Mouse (Mus musculus) left cerebral cortex, adult 18-20 months (tissue): ENCODE data around the gene Aco2. TPM values are rescaled to one million over a fixed set of nuclear protein-coding genes. Genes with fewer than 3 reads are reported as not detected.
A peak's percentile ranks its signal among the peaks of the same experiment; 100 is the strongest.

Experiments
- DNase-seq, 2 experiments: peaks; one replicate each; pipeline ENCODE4 v3.0.0; 2021 to 2022; ENCODE audit warnings: low spot score in 2 of 2, mixed read lengths in 1 of 2
- long read RNA-seq, 2 experiments: library from polyadenylated mRNA; stranded (forward); transcript quantifications; one replicate each; pipeline ENCODE4 v2.0.0; 2021
- total RNA-seq, 2 experiments: library from RNA; stranded (reverse); gene quantifications; 2 replicates each; pipeline ENCODE4 v1.2.3; 2021

Gene Aco2
- 100 to 1,000 TPM; 414 to 429 TPM for total RNA-seq
- long read RNA-seq, experiment 1, transcript Aco2-201 (18 exons, 2,918 nt), result major isoform, 628 of 741 reads
- long read RNA-seq, experiment 1, partial matches to known transcripts, result 89 of 741 reads
- long read RNA-seq, experiment 1, other reads (novel, unspliced or antisense), result 24 of 741 reads
- long read RNA-seq, experiment 2, transcript Aco2-201 (18 exons, 2,918 nt), result major isoform, 453 of 551 reads
- long read RNA-seq, experiment 2, partial matches to known transcripts, result 80 of 551 reads
- long read RNA-seq, experiment 2, other reads (novel, unspliced or antisense), result 18 of 551 reads

DNA sequence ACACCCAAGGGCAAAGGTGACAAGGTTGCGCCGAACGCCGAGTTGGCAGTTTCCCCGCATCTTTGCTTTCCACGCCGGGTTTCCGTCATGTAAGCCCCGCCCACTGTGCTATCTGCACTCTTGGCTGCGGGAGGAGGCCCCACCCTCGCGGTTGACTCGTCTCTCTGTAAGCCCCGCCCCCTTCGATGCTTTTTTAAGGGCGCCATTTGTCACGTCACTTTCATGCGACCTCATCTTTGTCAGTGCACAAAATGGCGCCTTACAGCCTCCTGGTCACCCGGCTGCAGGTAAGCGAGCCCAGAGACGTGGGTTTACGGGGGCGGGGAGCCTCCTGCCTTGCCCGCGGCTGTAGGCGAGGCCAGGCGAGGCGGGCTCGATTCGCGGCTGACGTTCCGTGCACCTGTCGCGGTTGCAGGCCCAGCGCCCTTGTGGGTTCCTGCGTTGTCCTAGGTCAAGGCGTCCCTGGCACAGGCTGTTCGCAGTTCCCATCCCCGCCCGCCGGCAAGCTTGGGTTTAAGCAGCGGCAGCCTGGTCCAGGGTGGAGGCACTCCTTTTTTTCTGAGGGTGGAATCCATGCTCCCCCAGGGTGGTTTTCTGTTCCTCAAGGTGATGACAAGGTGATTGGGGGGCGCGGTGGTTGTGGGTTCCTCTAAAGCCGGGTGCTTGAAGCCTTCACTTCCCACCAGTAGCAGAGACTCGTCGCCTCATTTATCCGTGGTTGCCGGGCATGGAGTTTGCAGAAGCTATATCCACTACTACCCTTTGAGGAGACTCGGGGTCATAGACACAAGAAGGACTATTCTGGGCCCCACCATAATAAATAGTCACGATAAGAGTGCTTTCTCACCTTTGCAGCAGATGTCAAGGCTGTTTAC is at the start of gene Aco2:
Gene Aco2 (plus strand): TSS at position 48 of the 875 bp plus-strand sequence.
- DNase-seq, result peak; percentile 98 to 99

DNA sequence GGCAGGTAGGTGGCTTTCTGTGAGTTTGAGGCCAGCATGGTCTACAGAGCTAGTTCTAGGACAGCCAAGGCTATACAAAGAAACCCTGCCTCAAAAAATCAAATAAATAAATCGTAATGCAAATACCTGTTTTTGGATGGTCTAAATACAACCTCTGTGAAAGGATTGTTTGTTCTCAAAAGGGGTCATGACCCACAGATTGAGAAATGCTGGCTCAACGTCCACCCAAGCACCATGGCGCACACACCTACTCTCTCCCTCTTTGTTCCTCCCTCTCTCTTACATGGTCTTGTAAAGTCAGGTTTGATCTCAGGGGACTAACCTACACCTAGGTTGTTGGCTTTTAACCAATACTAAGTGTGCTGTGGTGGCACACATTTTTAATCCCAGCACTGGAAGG is 49.5 kb upstream of the Aco2 start:
- no peak for DNase-seq

DNA sequence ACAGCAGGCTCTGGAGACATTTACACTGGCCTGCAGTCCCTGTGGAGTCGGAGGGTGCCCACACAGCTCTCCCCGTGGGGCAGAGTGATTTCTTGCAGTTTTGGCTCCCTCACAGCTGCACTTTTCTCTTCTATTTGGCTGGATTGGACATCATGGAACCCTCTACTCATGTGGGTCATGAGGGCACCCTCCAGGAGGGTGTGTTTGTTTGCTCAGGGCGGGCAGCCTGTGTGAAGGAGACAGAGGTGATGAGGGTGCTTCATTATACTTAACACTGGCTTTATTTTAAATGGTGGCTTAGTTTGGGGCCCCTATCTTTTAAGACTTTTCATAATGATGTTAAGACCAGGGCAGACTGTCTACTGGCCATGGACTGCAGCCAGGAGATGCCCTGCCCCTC is 47.3 kb upstream of the Aco2 start:
- DNase-seq, result no peak

DNA sequence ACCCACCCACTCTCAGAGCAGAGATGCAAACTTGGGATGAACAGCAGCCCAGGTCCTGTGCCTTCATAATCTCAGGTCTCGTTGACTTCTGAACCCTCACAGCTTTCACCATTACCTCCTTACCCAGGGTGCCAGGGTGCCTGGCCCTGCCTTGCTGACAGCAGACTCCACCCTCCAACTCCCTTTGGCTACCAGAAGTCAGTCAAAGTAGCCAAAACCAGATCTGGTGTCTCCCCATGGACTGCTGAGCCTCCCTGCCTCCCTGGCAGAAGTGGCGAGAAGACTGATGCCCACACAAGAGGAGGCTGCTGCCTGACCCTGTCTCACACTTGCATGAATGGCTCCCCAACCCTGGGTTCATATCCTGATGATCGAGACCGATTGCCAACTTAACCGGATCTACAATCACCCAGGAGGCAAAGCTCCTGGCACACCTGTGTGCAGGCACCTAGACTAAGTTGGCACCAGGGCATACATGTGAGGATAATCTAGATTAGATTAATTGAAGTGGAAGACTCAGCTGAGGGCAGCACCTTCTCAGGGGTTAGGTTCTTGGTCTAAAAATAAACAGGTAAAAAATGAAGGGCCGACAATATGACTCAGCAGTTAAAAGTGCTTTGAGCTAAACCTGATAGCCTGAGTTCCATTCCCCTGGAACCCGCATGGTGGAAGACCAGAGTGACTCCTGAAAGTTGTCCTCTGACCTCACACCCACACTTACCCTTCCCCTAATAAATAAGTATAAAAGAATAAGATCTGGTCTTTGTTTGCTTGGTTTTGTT is 43.5 kb upstream of the Aco2 start:
- DNase-seq, result no peak

DNA sequence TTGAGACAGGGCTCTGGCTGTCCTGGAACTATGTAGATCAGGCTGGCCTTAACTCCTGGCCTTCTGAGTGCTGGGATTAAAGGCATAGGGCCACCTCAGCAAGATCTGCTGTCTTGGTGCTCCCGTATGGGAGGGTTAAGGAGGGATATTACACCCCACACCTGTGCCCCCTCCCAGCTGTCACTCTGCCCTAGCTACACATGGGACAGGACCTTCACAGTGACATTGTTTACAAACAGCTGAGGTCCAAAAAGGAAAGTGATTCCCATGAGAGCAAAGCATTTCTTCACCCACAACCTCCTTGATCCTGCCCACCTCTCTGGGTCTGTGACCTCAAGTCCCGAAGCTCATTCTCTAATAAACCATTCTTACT is 42.9 kb upstream of the Aco2 start:
- no peak for DNase-seq

- DNase-seq, result no peak
Observed at GRCm38 (mm10) chr15:81830530-81830929, 41.6 kb upstream of the Aco2 start.

- peak; percentile 87 to 89 for DNase-seq
Observed at GRCm38 (mm10) chr15:81831136-81831825, 40.8 kb upstream of the Aco2 start.

GRCm38 (mm10) chr15:81832219-81832618 is 39.9 kb upstream of the Aco2 start:
- no peak for DNase-seq

DNA sequence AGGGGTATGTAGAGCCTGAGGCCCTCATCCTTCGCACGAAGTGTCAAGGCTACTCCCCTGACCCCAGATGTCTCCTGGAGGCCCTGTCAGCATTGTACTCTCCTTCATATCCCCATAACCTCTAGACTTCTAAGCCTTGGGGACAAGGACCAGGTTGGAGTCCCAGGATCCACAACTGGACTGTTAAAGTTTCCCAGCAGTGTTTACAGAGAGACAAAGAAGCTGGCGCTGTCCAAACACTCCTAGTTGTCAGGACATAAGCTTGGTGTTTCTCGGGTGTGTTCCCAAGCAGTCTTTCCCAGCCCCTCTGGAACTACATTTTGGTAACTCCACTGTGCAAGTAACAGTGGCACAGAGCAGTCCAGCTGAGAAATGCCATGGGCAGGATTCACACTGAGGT is 38.6 kb upstream of the Aco2 start:
- DNase-seq, result no peak

DNA sequence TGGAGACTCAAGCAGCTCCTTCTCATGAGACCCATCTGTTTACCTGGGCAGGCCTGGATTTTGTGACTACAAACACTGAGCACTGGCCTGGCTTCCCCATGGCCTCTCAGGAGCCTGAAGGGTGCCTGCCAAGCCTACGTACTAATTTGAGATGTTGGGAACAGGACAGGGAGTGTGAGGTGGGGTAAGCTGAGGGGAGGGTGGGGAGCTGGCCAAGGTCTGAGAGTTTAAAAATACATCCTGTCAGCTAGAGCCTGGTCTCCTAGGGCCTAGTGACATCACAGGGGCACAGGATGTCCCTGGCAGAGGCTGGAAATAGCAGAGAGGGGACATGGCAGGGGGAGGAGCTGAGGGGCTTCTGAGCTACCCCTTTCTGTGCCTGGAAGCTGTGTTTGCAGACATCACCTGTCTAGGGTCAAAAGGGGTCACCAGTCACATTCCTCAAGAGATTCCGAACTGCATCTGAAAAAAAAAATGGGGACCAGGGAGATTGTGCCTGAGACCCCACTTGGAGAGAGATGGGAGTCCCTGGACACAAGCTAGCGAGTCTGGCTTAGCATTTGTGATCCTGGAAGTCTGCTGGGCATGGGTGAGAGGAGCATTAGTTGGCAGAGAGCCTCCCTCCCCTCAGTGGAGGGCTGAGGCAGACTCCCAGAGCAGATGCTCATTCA is 37.8 kb upstream of the Aco2 start:
- DNase-seq, result no peak

- no peak for DNase-seq
Observed at GRCm38 (mm10) chr15:81835007-81835880, 36.9 kb upstream of the Aco2 start.

- DNase-seq, result peak; percentile 86 to 94
Observed at GRCm38 (mm10) chr15:81836124-81836821, 35.8 kb upstream of the Aco2 start.

- DNase-seq, result no peak
Observed at GRCm38 (mm10) chr15:81836966-81837920, 34.9 kb upstream of the Aco2 start.

DNA sequence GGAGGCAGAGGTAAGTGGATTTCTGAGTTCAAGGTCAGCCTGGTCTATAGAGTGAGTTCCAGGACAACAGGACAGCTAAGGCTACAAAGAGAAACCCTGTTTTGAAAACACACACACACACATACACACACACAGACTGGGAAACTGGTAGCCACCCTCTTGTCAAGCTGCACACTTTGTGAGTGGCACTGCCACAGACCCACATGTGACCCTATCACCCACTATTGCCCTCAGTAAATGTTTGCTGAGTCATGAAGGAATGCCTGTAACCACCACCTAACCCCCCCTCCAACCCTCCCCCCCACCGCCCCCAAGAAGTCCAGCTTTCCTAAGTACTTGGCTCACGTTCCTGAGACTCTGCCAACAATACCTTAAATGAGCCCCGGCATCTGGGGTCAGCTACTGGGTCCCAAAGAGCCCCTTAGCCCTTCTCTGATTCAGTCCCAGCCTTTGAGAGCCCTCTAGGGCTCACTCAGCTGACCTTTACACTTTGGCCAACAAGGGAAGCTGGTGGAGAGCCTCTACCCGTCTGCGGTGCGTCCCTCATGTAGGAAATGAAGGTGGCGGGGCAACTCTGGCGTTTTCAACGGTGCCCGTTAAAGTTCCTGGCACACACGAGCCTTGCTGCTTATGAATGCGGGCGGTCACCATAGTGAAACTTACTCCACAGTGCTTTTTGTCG is 33.4 kb upstream of the Aco2 start:
- no peak for DNase-seq

GRCm38 (mm10) chr15:81839634-81840033 is 32.5 kb upstream of the Aco2 start:
- DNase-seq, result peak; percentile 62 to 69

GRCm38 (mm10) chr15:81840306-81840705 is 31.8 kb upstream of the Aco2 start:
- no peak for DNase-seq

- no peak for DNase-seq
Observed at GRCm38 (mm10) chr15:81842275-81842674, 29.8 kb upstream of the Aco2 start.
